Mouse (Mus musculus) liver, embryonic 14.5 days (tissue): ENCODE results near the gene Olfr49. TPM values are rescaled to one million over a fixed set of nuclear protein-coding genes. Genes with fewer than 3 reads are reported as not detected.

ENCODE experiments used
- ATAC-seq: fragments of 200-750 bp; cut with Nextera tagmentation; 2 replicates; pipeline ENCODE4 v1.8.0; 2017; ENCODE audit warnings: moderate number of reproducible peaks, mild to moderate bottlenecking, moderate library complexity; ENCODE audit not compliant: insufficient read depth
- DNase-seq, 3 experiments: peaks; one replicate each; pipeline ENCODE4 v3.0.0-alpha.2; 2012 to 2013; ENCODE audit warnings: low read depth in 3 of 3, low spot score in 3 of 3
- H3K27ac ChIP-seq: fragments of 300-500 bp; sonication (generic); 2 replicates; pipeline ENCODE4 v1.5.1; 2014; ENCODE audit warnings: moderate library complexity, mild to moderate bottlenecking, control low read depth, inconsistent platforms
- H3K27me3 ChIP-seq: fragments of 300-500 bp; sonication (generic); 2 replicates; pipeline ENCODE4 v1.6.1; 2014; ENCODE audit warnings: mild to moderate bottlenecking, low read length, moderate library complexity; ENCODE audit not compliant: control insufficient read depth, insufficient read depth
- H3K36me3 ChIP-seq: fragments of 300-500 bp; sonication (generic); replicated peaks from 2 replicates; pipeline ENCODE4 v1.6.1; 2014; ENCODE audit warnings: low read depth; ENCODE audit not compliant: control insufficient read depth, insufficient read depth
- H3K4me1 ChIP-seq, 2 experiments: fragments of 200-500 bp in 1 of 2; fragments of 300-500 bp in 1 of 2; sonication (generic) in 1 of 2; replicated peaks; 2 replicates each; pipeline ENCODE4 v1.6.1; 2012 to 2014; ENCODE audit warnings: antibody characterized with exemption in 1 of 2, inconsistent platforms in 1 of 2, low read length in 1 of 2; ENCODE audit not compliant: control insufficient read depth in 2 of 2, insufficient read depth in 2 of 2
- H3K4me2 ChIP-seq: fragments of 300-500 bp; sonication (generic); 2 replicates; pipeline ENCODE4 v1.6.1; 2014; ENCODE audit warnings: low read depth, mild to moderate bottlenecking, control low read depth, moderate library complexity
- H3K4me3 ChIP-seq, 2 experiments: fragments of 200-500 bp in 1 of 2; fragments of 300-500 bp in 1 of 2; sonication (generic) in 1 of 2; 2 replicates each; pipeline ENCODE4 v1.5.1; 2012 to 2014; ENCODE audit warnings: low read depth in 2 of 2, low read length in 2 of 2, mild to moderate bottlenecking in 2 of 2, control low read depth in 1 of 2, inconsistent platforms in 1 of 2, moderate library complexity in 1 of 2; ENCODE audit not compliant: insufficient read depth in 1 of 2
- H3K9ac ChIP-seq: fragments of 300-500 bp; sonication (generic); replicated peaks from 2 replicates; pipeline ENCODE4 v1.6.1; 2014; ENCODE audit warnings: mild to moderate bottlenecking, control low read depth, moderate library complexity
- H3K9me3 ChIP-seq: fragments of 300-500 bp; sonication (generic); 2 replicates; pipeline ENCODE4 v1.6.1; 2016; ENCODE audit warnings: low read length, mixed read lengths; ENCODE audit not compliant: control insufficient read depth
- CTCF ChIP-seq: IDR thresholded peaks from 2 replicates; pipeline ENCODE4 v1.5.1; 2016; ENCODE audit warnings: antibody characterized with exemption, low read depth, control low read depth
- EP300 ChIP-seq: IDR thresholded peaks from 2 replicates; pipeline ENCODE4 v1.6.1; 2016; ENCODE audit warnings: antibody characterized with exemption, low read depth
- WGBS: fragments of 180-500 bp; shearing (Covaris S2); extraction: QIAGEN DNeasy Blood & Tissue Kit; methylation state at CpG from one replicate; pipeline ENCODE4 v1.1.7; 2014; ENCODE audit not compliant: insufficient replicate concordance; 5-methylcytosine and 5-hydroxymethylcytosine counted together
- polyA plus RNA-seq, 2 experiments: library from polyadenylated mRNA; depleted of rRNA in 1 of 2; stranded (reverse) in 1 of 2; unstranded in 1 of 2; fragments of >200 nt; fragmentation: Nextera tagmentation in 1 of 2; extraction: Ambion mirVana in 1 of 2; gene quantifications; 2 replicates each; pipeline versions ENCODE4 v1.2.1 to v1.2.3; 2012 to 2014

Gene Olfr49
- polyA plus RNA-seq, 2 experiments = not detected

GRCm38 (mm10) chr14:54233559-54234143 lies 51.1 kb downstream of the Olfr49 start:
- H3K27me3 ChIP-seq = no peaks in the 10 kb centered on the region
- H3K4me1 ChIP-seq = peaks cover 0 to 23% of the 10 kb centered on the region in 2 experiments; a peak in 2 of 4 replicates
- H3K36me3 ChIP-seq = no peaks in the 10 kb centered on the region; the same call in 1 of the 2 replicates
- no peak overlapping the region for H3K9ac ChIP-seq
- 55% methylated on average over 16 of the region's 16 CpGs for WGBS
- peak overlapping the region; percentile 6; the same call in 1 of the 2 replicates for H3K4me2 ChIP-seq
- H3K9me3 ChIP-seq = no peaks in the 10 kb centered on the region
- no peak overlapping the region for H3K4me3 ChIP-seq
- TF ChIP-seq EP300 (no peak), CTCF (no peak)
- ATAC-seq (no peak; the same call in 1 of the 2 replicates), DNase-seq (no peak)
- H3K27ac ChIP-seq = no peak overlapping the region

- Histone ChIP-seq H3K27me3 (no peaks in the 10 kb centered on the region), H3K9ac (no peak overlapping the region), H3K4me1 (peaks cover 0 to 25% of the 10 kb centered on the region in 2 experiments; a peak in 2 of 4 replicates), H3K4me2 (peak overlapping the region; percentile 6; the same call in 1 of the 2 replicates), H3K36me3 (no peaks in the 10 kb centered on the region; the same call in 1 of the 2 replicates), H3K27ac (no peak overlapping the region), H3K4me3 (no peak overlapping the region), H3K9me3 (no peaks in the 10 kb centered on the region)
- DNase-seq (no peak), ATAC-seq (peak; percentile 45; the same call in 1 of the 2 replicates)
- no peak for TF ChIP-seq EP300
- TF ChIP-seq CTCF = no peak
- 7% methylated on average over 9 of the region's 9 CpGs for WGBS
These were observed 51.8 kb downstream of the Olfr49 start for GRCm38 (mm10) chr14:54232811-54233558.

GRCm38 (mm10) chr14:54232143-54232542 lies 52.6 kb downstream of the Olfr49 start:
- TF ChIP-seq CTCF (no peak), EP300 (no peak)
- no peak overlapping the region for H3K9ac ChIP-seq
- no peak overlapping the region for H3K4me2 ChIP-seq
- H3K4me1 ChIP-seq = peaks cover 6 to 32% of the 10 kb centered on the region in 2 experiments
- H3K27ac ChIP-seq = no peak overlapping the region
- no peaks in the 10 kb centered on the region for H3K9me3 ChIP-seq
- 37% methylated on average over 9 of the region's 9 CpGs for WGBS
- ATAC-seq (no peak), DNase-seq (no peak)
- H3K27me3 ChIP-seq = no peaks in the 10 kb centered on the region
- no peaks in the 10 kb centered on the region for H3K36me3 ChIP-seq
- no peak overlapping the region for H3K4me3 ChIP-seq

GRCm38 (mm10) chr14:54231176-54231956 lies 53.4 kb downstream of the Olfr49 start:
- ATAC-seq (no peak), DNase-seq (no peak)
- Histone ChIP-seq H3K27me3 (no peaks in the 10 kb centered on the region), H3K9ac (no peak overlapping the region), H3K36me3 (no peaks in the 10 kb centered on the region), H3K27ac (no peak overlapping the region), H3K4me3 (no peak overlapping the region), H3K9me3 (no peaks in the 10 kb centered on the region), H3K4me1 (peaks cover 10 to 39% of the 10 kb centered on the region in 2 experiments), H3K4me2 (no peak overlapping the region)
- TF ChIP-seq EP300 (no peak), CTCF (no peak)
- WGBS = 38% methylated on average over 19 of the region's 21 CpGs
